Mouse (Mus musculus) limb, embryonic 13.5 days (tissue): ENCODE data around the gene Med1. TPM values are rescaled to one million over a fixed set of nuclear protein-coding genes. Genes with fewer than 3 reads are reported as not detected.
"Not testable (repeated sequence)": the region's sequence is repeated elsewhere in the genome, so short reads cannot be mapped to it uniquely, and the experiment has no call there.

Experiments used
- ATAC-seq: fragments of 200-750 bp; cut with Nextera tagmentation; 2 replicates; pipeline ENCODE4 v1.8.0; 2017; ENCODE audit warnings: low read depth, moderate number of reproducible peaks, moderate TSS enrichment; ENCODE audit not compliant: low FRiP score
- H3K27ac ChIP-seq: fragments of 300-500 bp; sonication (generic); 2 replicates; pipeline ENCODE4 v1.5.1; 2015; ENCODE audit warnings: inconsistent platforms, mild to moderate bottlenecking, moderate library complexity
- H3K27me3 ChIP-seq: fragments of 300-500 bp; sonication (generic); 2 replicates; pipeline ENCODE4 v1.6.1; 2015; ENCODE audit warnings: mild to moderate bottlenecking, inconsistent platforms
- H3K36me3 ChIP-seq: fragments of 300-500 bp; sonication (generic); 2 replicates; pipeline ENCODE4 v1.6.1; 2015; ENCODE audit warnings: inconsistent platforms, mild to moderate bottlenecking, moderate library complexity
- H3K4me1 ChIP-seq: fragments of 300-500 bp; sonication (generic); 2 replicates; pipeline ENCODE4 v1.6.1; 2015; ENCODE audit warnings: inconsistent platforms
- H3K4me2 ChIP-seq: fragments of 300-500 bp; sonication (generic); replicated peaks from 2 replicates; pipeline ENCODE4 v1.6.1; 2015; ENCODE audit warnings: inconsistent platforms, mild to moderate bottlenecking, moderate library complexity
- H3K4me3 ChIP-seq: fragments of 300-500 bp; sonication (generic); 2 replicates; pipeline ENCODE4 v1.5.1; 2015; ENCODE audit warnings: moderate library complexity, mild to moderate bottlenecking, inconsistent platforms
- H3K9ac ChIP-seq: fragments of 300-500 bp; sonication (generic); 2 replicates; pipeline ENCODE4 v1.6.1; 2015; ENCODE audit warnings: mild to moderate bottlenecking, inconsistent platforms
- H3K9me3 ChIP-seq: fragments of 300-500 bp; sonication (generic); 2 replicates; pipeline ENCODE4 v1.6.1; 2016; ENCODE audit warnings: inconsistent platforms
- WGBS: fragments of 180-500 bp; shearing (Covaris S2); methylation state at CpG from one replicate; pipeline ENCODE4 v1.1.7; 2015; 5-methylcytosine and 5-hydroxymethylcytosine counted together
- polyA plus RNA-seq: library from polyadenylated mRNA; unstranded; fragments of >200 nt; fragmentation: Nextera tagmentation; extraction: Ambion mirVana; gene quantifications from 2 replicates; pipeline ENCODE4 v1.2.1, GENCODE M21; 2015

Med1 gene
- polyA plus RNA-seq, result 74.9 and 76.8 TPM in 2 replicates

DNA sequence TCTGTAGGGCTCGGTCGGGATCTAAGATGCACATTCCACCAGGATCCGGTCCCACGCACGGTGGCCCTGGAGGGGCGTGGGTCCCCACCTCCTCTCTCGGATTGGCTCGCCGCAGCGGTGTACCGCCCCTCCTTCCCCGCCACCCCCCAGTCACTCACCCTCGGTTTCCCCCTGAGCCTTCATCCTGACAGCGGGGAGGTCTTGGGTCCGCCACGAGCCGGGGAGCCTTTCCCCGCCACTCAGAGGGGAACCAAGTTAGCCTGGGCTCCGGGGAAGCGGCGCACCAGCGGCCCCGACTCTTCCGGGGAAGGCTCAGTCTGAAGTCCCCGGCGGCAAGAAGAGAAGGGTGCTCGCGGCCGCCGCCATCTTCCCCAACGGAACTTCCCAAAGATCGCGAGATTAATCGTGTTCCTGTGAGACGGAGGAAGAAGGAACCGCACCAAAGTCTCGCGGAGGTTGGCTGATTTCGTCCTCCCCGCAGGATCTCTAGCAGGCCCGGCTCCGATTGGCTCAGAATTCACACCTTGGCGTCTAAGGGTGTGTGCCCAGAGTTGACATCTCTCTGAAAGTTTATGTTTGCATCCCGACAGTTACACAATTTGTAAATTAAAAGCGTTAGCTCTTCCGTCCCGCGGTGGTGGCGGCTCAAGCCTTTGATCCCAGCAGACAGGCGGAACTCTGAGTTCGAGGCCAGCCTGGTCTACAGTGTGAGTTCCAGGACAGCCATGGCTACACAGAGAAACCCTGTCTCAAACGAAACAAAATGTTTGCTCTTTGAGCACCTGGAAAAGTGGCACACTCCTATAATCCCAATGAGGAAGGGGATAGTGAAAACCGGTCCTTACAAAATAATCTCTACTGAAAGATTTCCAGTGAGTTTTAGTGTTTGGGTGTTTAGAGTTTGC, at the start of gene Med1:
Gene Med1, minus strand, starts transcription at position 393 of the 905 bp plus-strand sequence.
- no peaks in the 10 kb centered on the region for H3K27me3 ChIP-seq
- peak within 1 kb of the TSS; percentile 88 for H3K4me2 ChIP-seq
- H3K4me1 ChIP-seq, result peaks cover 14% of the 10 kb centered on the region
- H3K36me3 ChIP-seq, result peaks cover 26% of the 10 kb centered on the region
- peak; percentile 99 for ATAC-seq
- H3K9ac ChIP-seq, result peak within 1 kb of the TSS; percentile 86
- H3K9me3 ChIP-seq, result no peaks in the 10 kb centered on the region
- under 1% methylated on average over 53 of the region's 53 CpGs for WGBS
- peak within 1 kb of the TSS; percentile 81 for H3K4me3 ChIP-seq
- peak within 1 kb of the TSS; percentile 89 for H3K27ac ChIP-seq

- Histone ChIP-seq H3K4me1 (no peaks in the 10 kb centered on the region), H3K4me2 (no peak overlapping the region), H3K36me3 (peaks cover 77% of the 10 kb centered on the region), H3K4me3 (no peak overlapping the region), H3K9ac (no peak overlapping the region), H3K9me3 (no peaks in the 10 kb centered on the region), H3K27me3 (no peaks in the 10 kb centered on the region), H3K27ac (no peak overlapping the region)
- ATAC-seq, result no peak
- 68% methylated on average over 3 of the region's 3 CpGs for WGBS
These were observed 45.9 kb upstream of the Med1 start for GRCm38 (mm10) chr11:98238995-98239394.

DNA sequence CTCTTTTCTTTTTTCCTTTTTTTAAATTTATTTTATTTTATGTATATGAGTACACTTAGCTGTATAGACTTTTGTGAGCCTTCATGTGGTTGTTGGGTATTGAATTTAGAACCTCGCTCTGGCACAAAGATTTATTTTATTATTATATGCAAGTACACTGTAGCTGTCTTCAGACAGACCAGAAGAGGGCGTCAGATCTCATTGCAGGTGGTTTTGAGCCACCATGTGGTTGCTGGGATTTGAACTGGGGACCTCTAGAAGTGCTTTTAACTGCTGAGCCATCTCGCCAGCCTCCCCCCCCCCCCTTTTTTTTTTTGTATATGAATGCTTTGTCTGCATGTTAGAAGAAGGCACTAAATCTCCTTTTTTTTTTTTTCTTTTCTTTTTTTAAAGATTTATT, 45.3 kb upstream of the Med1 start:
- Histone ChIP-seq H3K4me1 (no peaks in the 10 kb centered on the region), H3K27ac (no peak overlapping the region), H3K4me3 (no peak overlapping the region), H3K36me3 (peaks cover 75% of the 10 kb centered on the region), H3K4me2 (no peak overlapping the region), H3K9ac (no peak overlapping the region), H3K27me3 (no peaks in the 10 kb centered on the region), H3K9me3 (no peaks in the 10 kb centered on the region)
- ATAC-seq, result no peak
- WGBS, result 73% methylated on average over 3 of the region's 3 CpGs

- Histone ChIP-seq H3K4me1 (no peaks in the 10 kb centered on the region), H3K4me2 (no peak overlapping the region), H3K9me3 (no peaks in the 10 kb centered on the region), H3K27ac (no peak overlapping the region), H3K36me3 (peaks cover 72% of the 10 kb centered on the region), H3K9ac (no peak overlapping the region), H3K4me3 (no peak overlapping the region), H3K27me3 (no peaks in the 10 kb centered on the region)
- WGBS, result 93% methylated on average over 1 of the region's 1 CpGs
- no peak for ATAC-seq
These were observed 33.3 kb upstream of the Med1 start for GRCm38 (mm10) chr11:98226349-98226748.

DNA sequence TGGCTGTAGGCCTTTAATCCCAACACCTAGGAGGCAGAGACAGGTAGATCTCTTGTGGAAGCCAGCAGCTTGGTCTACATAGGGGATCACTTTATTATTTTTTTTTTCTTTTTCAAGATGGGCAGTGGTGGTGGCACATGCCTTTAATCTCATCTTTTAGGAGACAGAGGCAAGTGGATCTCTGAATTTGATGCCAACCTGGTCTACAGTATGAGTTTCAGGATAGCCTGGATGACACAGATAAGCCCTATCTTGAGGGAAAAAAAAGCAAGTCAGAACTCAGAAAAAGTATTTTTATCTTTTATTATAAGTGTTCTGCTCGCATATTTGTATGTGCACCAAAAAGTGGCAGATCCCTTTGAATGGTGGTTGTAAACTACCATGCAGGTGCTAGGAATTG, 20.2 kb upstream of the Med1 start:
- 93% methylated on average over 1 of the region's 1 CpGs for WGBS

DNA sequence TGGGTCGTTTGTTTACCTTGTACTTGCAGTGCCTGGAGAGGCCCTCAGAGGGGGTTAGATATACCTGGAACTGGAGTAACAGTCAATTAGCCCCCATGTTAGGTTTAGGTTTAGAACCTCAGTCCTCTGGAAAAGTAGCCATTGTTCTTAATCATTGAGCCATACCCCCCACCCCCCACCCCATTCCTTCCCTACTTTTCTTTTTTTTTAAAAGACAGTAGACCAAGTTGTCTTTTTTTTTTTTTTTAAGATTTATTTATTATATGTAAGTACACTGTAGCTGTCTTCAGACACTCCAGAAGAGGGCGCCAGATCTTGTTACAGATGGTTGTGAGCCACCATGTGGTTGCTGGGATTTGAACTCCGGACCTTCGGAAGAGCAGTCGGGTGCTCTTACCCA, 16.6 kb upstream of the Med1 start:
- H3K4me2 ChIP-seq, H3K9me3 ChIP-seq, ATAC-seq, H3K27me3 ChIP-seq, H3K9ac ChIP-seq, H3K4me3 ChIP-seq, H3K27ac ChIP-seq: not testable (repeated sequence)
- H3K4me1 ChIP-seq, result peaks cover 14% of the 10 kb centered on the region
- 87% methylated on average over 5 of the region's 5 CpGs for WGBS
- H3K36me3 ChIP-seq, result peaks cover 64% of the 10 kb centered on the region

More for the DNA sequence above, 20.2 kb upstream of the Med1 start:
- ATAC-seq, result no peak
- Histone ChIP-seq H3K27ac (no peak overlapping the region), H3K4me1 (no peaks in the 10 kb centered on the region), H3K4me3 (no peak overlapping the region), H3K36me3 (peaks cover 76% of the 10 kb centered on the region), H3K9me3 (no peaks in the 10 kb centered on the region), H3K9ac (no peak overlapping the region), H3K4me2 (no peak overlapping the region), H3K27me3 (no peaks in the 10 kb centered on the region)

DNA sequence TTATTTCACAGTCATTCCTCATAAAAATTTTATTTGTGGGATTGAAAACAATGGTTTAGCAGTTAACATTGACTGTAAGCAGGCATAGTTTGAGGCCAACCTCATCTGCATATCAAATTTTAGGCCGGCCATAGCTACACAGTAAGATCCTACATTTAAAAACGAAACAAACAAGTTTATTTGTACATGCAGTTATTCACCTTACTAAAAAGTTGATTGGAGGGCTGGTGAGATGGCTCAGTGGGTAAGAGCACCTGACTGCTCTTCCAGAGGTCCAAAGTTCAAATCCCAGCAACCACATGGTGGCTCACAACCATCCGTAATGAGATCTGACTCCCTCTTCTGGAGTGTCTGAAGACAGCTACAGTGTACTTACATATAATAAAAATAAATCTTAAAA, 13.2 kb upstream of the Med1 start:
- H3K9ac ChIP-seq, H3K27ac ChIP-seq, H3K9me3 ChIP-seq, H3K27me3 ChIP-seq, ATAC-seq: not testable (repeated sequence)
- peak overlapping the region; percentile 28 for H3K4me3 ChIP-seq
- peak overlapping the region; percentile 55 for H3K4me2 ChIP-seq
- H3K4me1 ChIP-seq, result peaks cover 14% of the 10 kb centered on the region
- 80% methylated on average over 3 of the region's 3 CpGs for WGBS
- peaks cover 38% of the 10 kb centered on the region for H3K36me3 ChIP-seq

GRCm38 (mm10) chr11:98205463-98205862, 12.4 kb upstream of the Med1 start:
- no peaks in the 10 kb centered on the region for H3K27me3 ChIP-seq
- H3K9ac ChIP-seq, result no peak overlapping the region
- no peaks in the 10 kb centered on the region for H3K9me3 ChIP-seq
- H3K27ac ChIP-seq, result no peak overlapping the region
- H3K4me2 ChIP-seq, result peak overlapping the region; percentile 55
- peaks cover 14% of the 10 kb centered on the region for H3K4me1 ChIP-seq
- ATAC-seq, result no peak
- H3K36me3 ChIP-seq, result peaks cover 31% of the 10 kb centered on the region
- peak overlapping the region; percentile 28 for H3K4me3 ChIP-seq

DNA sequence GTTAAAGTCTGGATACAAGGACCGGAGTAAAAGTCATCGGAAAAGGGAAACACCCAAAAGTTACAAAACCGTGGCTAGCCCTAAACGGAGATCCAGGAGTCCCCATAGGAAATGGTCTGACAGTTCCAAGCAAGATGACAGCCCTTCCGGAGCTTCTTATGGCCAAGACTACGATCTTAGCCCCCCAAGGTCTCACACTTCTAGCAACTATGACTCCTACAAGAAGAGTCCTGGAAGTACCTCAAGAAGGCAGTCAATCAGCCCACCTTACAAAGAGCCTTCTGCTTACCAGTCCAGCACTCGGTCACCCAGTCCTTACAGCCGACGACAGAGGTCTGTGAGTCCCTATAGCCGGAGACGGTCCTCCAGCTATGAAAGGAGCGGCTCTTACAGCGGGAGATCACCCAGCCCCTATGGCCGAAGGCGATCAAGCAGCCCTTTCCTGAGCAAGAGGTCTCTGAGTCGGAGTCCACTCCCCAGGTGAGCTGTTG, 10.9 kb upstream of the Med1 start:
- Histone ChIP-seq H3K27ac (peak overlapping the region; percentile 100; the same call in 1 of the 2 replicates), H3K4me2 (peak overlapping the region; percentile 96), H3K9me3 (no peaks in the 10 kb centered on the region), H3K36me3 (peaks cover 18% of the 10 kb centered on the region), H3K4me3 (peak overlapping the region; percentile 92), H3K27me3 (no peaks in the 10 kb centered on the region), H3K9ac (peak overlapping the region; percentile 100), H3K4me1 (peaks cover 14% of the 10 kb centered on the region)
- ATAC-seq, result no peak
- 1% methylated on average over 16 of the region's 16 CpGs for WGBS

DNA sequence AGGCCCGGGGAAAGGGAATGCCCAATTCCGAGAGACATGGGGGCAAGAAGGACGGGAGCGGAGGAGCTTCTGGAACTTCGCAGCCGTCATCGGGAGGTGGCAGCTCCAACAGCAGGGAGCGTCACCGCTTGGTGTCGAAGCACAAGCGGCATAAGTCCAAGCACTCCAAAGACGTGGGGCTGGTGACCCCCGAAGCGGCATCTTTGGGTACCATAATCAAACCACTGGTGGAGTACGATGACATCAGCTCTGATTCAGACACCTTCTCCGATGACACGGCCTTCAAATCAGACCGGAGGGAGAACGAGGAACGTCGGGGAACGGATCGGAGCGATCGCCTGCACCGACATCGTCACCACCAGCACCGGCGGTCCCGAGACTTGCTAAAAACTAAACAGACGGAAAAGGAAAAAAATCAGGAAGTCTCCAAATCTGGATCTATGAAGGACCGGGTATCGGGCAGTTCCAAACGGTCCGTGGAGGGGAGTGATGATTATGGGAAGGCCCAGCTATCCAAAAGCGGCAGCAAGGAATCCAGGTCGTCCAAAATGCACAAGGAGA, 10.3 kb upstream of the Med1 start:
- Histone ChIP-seq H3K27ac (peak overlapping the region; percentile 100), H3K36me3 (peaks cover 12% of the 10 kb centered on the region), H3K27me3 (no peaks in the 10 kb centered on the region), H3K4me2 (peak overlapping the region; percentile 96), H3K4me3 (peak overlapping the region; percentile 92), H3K4me1 (peaks cover 14% of the 10 kb centered on the region), H3K9me3 (no peaks in the 10 kb centered on the region), H3K9ac (peak overlapping the region; percentile 100)
- under 1% methylated on average over 37 of the region's 37 CpGs for WGBS
- peak; percentile 30; the same call in 1 of the 2 replicates for ATAC-seq

- peaks cover 6% of the 10 kb centered on the region for H3K36me3 ChIP-seq
- H3K9ac ChIP-seq, result peak within 1 kb of the TSS; percentile 100
- ATAC-seq, result peak; percentile 93
- H3K4me3 ChIP-seq, result peak within 1 kb of the TSS; percentile 92
- WGBS, result under 1% methylated on average over 55 of the region's 63 CpGs
- H3K27ac ChIP-seq, result peak within 1 kb of the TSS; percentile 100
- H3K4me1 ChIP-seq, result peaks cover 14% of the 10 kb centered on the region
- no peaks in the 10 kb centered on the region for H3K27me3 ChIP-seq
- peak within 1 kb of the TSS; percentile 96 for H3K4me2 ChIP-seq
- no peaks in the 10 kb centered on the region for H3K9me3 ChIP-seq
These were observed 9.7 kb upstream of the Med1 start, which contains the start of gene Cdk12 for GRCm38 (mm10) chr11:98202641-98203350. TSS of gene Cdk12 (plus strand) at chr11:98203059.
